Mouse (Mus musculus) ES-E14 (cell line): ENCODE data around the gene Shc1. TPM values are rescaled to one million over a fixed set of nuclear protein-coding genes. Genes with fewer than 3 reads are reported as not detected.

ENCODE experiments used
- DNase-seq: peaks from one replicate; pipeline ENCODE4 v3.0.0-alpha.2; 2013; ENCODE audit warnings: low read depth, low spot score
- H3K27ac ChIP-seq: 2 replicates; pipeline ENCODE4 v1.5.1; 2012; ENCODE audit warnings: low read depth, mild to moderate bottlenecking, low read length, moderate library complexity, mixed read lengths; ENCODE audit not compliant: poor library complexity, insufficient read depth, severe bottlenecking
- H3K36me3 ChIP-seq: 2 replicates; pipeline ENCODE4 v1.6.1; 2012; ENCODE audit warnings: mild to moderate bottlenecking, low read length, moderate library complexity, mixed read lengths; ENCODE audit not compliant: control insufficient read depth, poor library complexity, insufficient read depth, severe bottlenecking
- H3K4me1 ChIP-seq, 2 experiments: fragments of 150-350 bp in 1 of 2; sonication (generic) in 1 of 2; 2 replicates each; pipeline ENCODE4 v1.6.1; 2012; ENCODE audit warnings: low read length in 2 of 2, mild to moderate bottlenecking in 1 of 2, mixed read lengths in 1 of 2; ENCODE audit not compliant: control insufficient read depth in 2 of 2, insufficient read depth in 2 of 2, poor library complexity in 1 of 2
- H3K4me3 ChIP-seq, 2 experiments: fragments of 150-350 bp in 1 of 2; sonication (generic) in 1 of 2; 2 replicates each; pipeline ENCODE4 v1.5.1; 2012; ENCODE audit warnings: low read length in 2 of 2, low read depth in 1 of 2, mild to moderate bottlenecking in 1 of 2, mixed read lengths in 1 of 2; ENCODE audit not compliant: insufficient read depth in 1 of 2, poor library complexity in 1 of 2, severe bottlenecking in 1 of 2
- H3K9ac ChIP-seq: 2 replicates; pipeline ENCODE4 v1.6.1; 2012; ENCODE audit warnings: low read depth, mild to moderate bottlenecking, low read length, mixed read lengths; ENCODE audit not compliant: poor library complexity, insufficient read depth, severe bottlenecking
- H3K9me3 ChIP-seq: fragments of 150-350 bp; sonication (generic); 2 replicates; pipeline ENCODE4 v1.6.1; 2012; ENCODE audit warnings: low read depth, mild to moderate bottlenecking, low read length; ENCODE audit not compliant: control insufficient read depth, insufficient read depth
- CHD2 ChIP-seq: IDR thresholded peaks from 2 replicates; pipeline ENCODE4 v1.6.1; 2014; ENCODE audit warnings: mild to moderate bottlenecking, low read depth, low read length, inconsistent platforms
- HCFC1 ChIP-seq: IDR thresholded peaks from 2 replicates; pipeline ENCODE4 v1.6.1; 2012; ENCODE audit warnings: low read length, inconsistent platforms, borderline replicate concordance; ENCODE audit not compliant: insufficient read depth
- MAFK ChIP-seq: IDR thresholded peaks from 2 replicates; pipeline ENCODE4 v1.6.1; 2014; ENCODE audit warnings: mild to moderate bottlenecking, low read depth, low read length, inconsistent platforms; ENCODE audit not compliant: insufficient read depth
- ZC3H11A ChIP-seq: IDR thresholded peaks from 2 replicates; pipeline ENCODE4 v1.6.1; 2012; ENCODE audit warnings: low read depth, mild to moderate bottlenecking, inconsistent platforms, low read length, borderline replicate concordance
- ZNF384 ChIP-seq: IDR thresholded peaks from 2 replicates; pipeline ENCODE4 v1.6.1; 2012; ENCODE audit warnings: low read depth, low read length, inconsistent platforms
- in situ Hi-C, 2 experiments: fragments of 600-800 bp; cut with MboI; formaldehyde crosslinking; loops; one replicate each; pipeline ENCODE4 v1.15.1; 2025; ENCODE audit warnings: low sequenced_read_pairs in 2 of 2, inconsistent platforms in 1 of 2; ENCODE audit not compliant: unreplicated experiment in 2 of 2
- total RNA-seq: library from RNA; depleted of rRNA; stranded (reverse); fragments of 300-350 nt; gene quantifications from 2 replicates; pipeline ENCODE4 v1.2.3, GENCODE M21; 2012; rRNA removed

The Shc1 gene
- total RNA-seq, 1 experiment: 72.0 TPM

DNA sequence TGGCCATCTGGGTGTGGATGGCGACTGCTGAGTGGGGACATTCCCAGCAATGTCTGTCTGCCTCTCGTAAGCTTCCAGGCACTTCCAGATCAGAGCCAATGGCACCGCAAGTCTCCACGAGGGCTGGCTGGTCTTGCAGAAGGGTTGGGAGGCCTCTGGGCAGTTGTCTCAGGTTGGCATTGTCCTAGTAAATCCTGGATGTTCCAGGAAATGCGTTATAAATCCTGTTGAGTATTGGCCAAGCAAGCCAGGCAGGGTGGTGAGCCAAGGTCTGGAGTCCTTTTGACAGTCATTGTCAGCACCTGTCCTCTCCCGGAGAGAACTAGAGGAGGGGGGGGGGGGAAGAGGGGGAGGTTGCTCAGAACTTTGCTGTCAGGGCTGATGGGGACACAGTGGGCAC is 60.8 kb downstream of the Shc1 start:
- no peak overlapping the region for H3K4me3 ChIP-seq
- H3K36me3 ChIP-seq: no peaks in the 10 kb centered on the region
- TF ChIP-seq CHD2 (no peak), HCFC1 (no peak), ZNF384 (no peak), ZC3H11A (no peak), MAFK (no peak)
- no peak for DNase-seq
- in situ Hi-C loops: no loop called here
- no peak overlapping the region for H3K9ac ChIP-seq
- H3K27ac ChIP-seq: no peak overlapping the region
- no peaks in the 10 kb centered on the region for H3K9me3 ChIP-seq
- 0 out of 4 replicates have a peak, but pooled peaks cover 0 to 3% of the 10 kb centered on the region in 2 experiments for H3K4me1 ChIP-seq

Other genes with a start within 250 kb of the Shc1 start
- 83.2 and 102 TPM in 2 replicates for gene Scamp3, start 241.0 kb upstream of the Shc1 start, total RNA-seq
- gene Fam189b, start 235.3 kb upstream of the Shc1 start, total RNA-seq: 8.6 and 9.3 TPM in 2 replicates
- gene Gba, start 215.5 kb upstream of the Shc1 start, total RNA-seq: 69.3 and 89.7 TPM in 2 replicates
- 36.9 and 46.9 TPM in 2 replicates for gene Thbs3, start 203.3 kb upstream of the Shc1 start, total RNA-seq
- 234 and 251 TPM in 2 replicates for gene Mtx1, start 191.4 kb upstream of the Shc1 start, total RNA-seq
- gene Muc1, start 189.4 kb upstream of the Shc1 start, total RNA-seq: 3.0 and 3.9 TPM in 2 replicates
- gene Krtcap2, start 172.5 kb upstream of the Shc1 start, total RNA-seq: 113 and 134 TPM in 2 replicates
- gene Trim46, start 172.1 kb upstream of the Shc1 start, total RNA-seq: 3.1 and 5.3 TPM in 2 replicates
- 207 and 297 TPM in 2 replicates for gene Dpm3, start 159.1 kb upstream of the Shc1 start, total RNA-seq
- gene Slc50a1, start 147.9 kb upstream of the Shc1 start, total RNA-seq: 17.0 and 27.0 TPM in 2 replicates
- 2.1 and 9.5 TPM in 2 replicates for gene Efna1, start 137.3 kb upstream of the Shc1 start, total RNA-seq
- 7.5 and 12.5 TPM in 2 replicates for gene Efna3, start 95.5 kb upstream of the Shc1 start, total RNA-seq
- 24.0 and 41.9 TPM in 2 replicates for gene Efna4, start 80.4 kb upstream of the Shc1 start, total RNA-seq
- gene Adam15, start 68.4 kb upstream of the Shc1 start, total RNA-seq: 56.3 and 59.1 TPM in 2 replicates
- not detected in 2 replicates for gene Dcst2, start 56.5 kb upstream of the Shc1 start, total RNA-seq
- gene Dcst1, start 53.2 kb upstream of the Shc1 start, total RNA-seq: 0.09 and 0.16 TPM in 2 replicates
- gene Zbtb7b, start 23.7 kb upstream of the Shc1 start, total RNA-seq: 11.8 and 13.0 TPM in 2 replicates
- not detected in 2 replicates for gene Lenep, start 15.7 kb upstream of the Shc1 start, total RNA-seq
- gene Flad1, start 6.6 kb upstream of the Shc1 start, total RNA-seq: 20.3 and 20.9 TPM in 2 replicates
- gene Cks1b, start 60 bp upstream of the Shc1 start, total RNA-seq: 162 and 190 TPM in 2 replicates
- 39.2 and 50.3 TPM in 2 replicates for gene Pygo2, start 11.8 kb downstream of the Shc1 start, total RNA-seq
- 19.3 and 20.8 TPM in 2 replicates for gene Pbxip1, start 18.3 kb downstream of the Shc1 start, total RNA-seq
- gene Pmvk, start 36.1 kb downstream of the Shc1 start, total RNA-seq: 35.0 and 38.6 TPM in 2 replicates
- 0.13 and 0.26 TPM in 2 replicates for gene Kcnn3, start 101.7 kb downstream of the Shc1 start, total RNA-seq